Mouse (Mus musculus): ENCODE data around the gene Sptssa.

Sptssa gene

DNA sequence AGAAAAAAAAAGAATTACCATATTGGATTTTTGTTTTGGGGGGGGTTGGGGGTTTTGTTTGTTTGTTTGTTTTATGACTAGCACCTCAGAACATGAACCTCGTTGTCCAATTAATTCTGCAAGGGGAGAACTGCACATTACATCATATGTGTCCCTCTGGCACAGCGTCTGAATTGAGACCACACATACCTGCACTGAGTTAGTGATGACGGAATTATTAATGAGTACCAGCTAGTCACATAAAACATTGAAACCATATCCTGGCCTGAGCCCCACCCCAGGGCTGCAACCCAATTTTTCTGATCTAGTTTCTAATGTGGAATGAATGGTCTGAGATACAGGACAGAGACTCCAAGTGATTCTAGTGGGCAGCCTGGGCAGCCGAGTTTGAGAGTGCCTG, 59.7 kb downstream of the Sptssa start:
- in situ Hi-C loops (cut with MboI; ENCODE audit: unreplicated experiment in 2 of 2) = no loop called here
